Mouse (Mus musculus) T-helper 2 cell (primary cell): Measurements from ENCODE around the gene Hoxb8.

ENCODE experiments used
- in situ Hi-C: fragments of 300-600 bp; cut with MboI, MseI; formaldehyde crosslinking; loops from one replicate; pipeline ENCODE4 v1.15.1; 2025; ENCODE audit warnings: high pct_unique_total_duplicates

Gene Hoxb8

GRCm38 (mm10) chr11:96281855-96282570, at the start of gene Hoxb8:
Gene Hoxb8 (plus strand): TSS chr11:96281905.
- in situ Hi-C loops, result no loop called here

GRCm38 (mm10) chr11:96234906-96235305, 46.8 kb upstream of the Hoxb8 start:
- in situ Hi-C loops, result no loop called here

- in situ Hi-C loops, result loop anchor here (10.0 kb wide), 1 partner anchor 95 kb away; no protein-coding TSS in a partner anchor
Measured at GRCm38 (mm10) chr11:96240211-96240610, 41.5 kb upstream of the Hoxb8 start.

- in situ Hi-C loops, result no loop called here
Measured at GRCm38 (mm10) chr11:96250901-96251300, 30.8 kb upstream of the Hoxb8 start.

GRCm38 (mm10) chr11:96251480-96252031, 30.1 kb upstream of the Hoxb8 start:
- in situ Hi-C loops, result no loop called here

GRCm38 (mm10) chr11:96252541-96253120, 29.1 kb upstream of the Hoxb8 start:
- in situ Hi-C loops, result no loop called here

- in situ Hi-C loops, result no loop called here
Measured at GRCm38 (mm10) chr11:96254221-96254620, 27.5 kb upstream of the Hoxb8 start.

- in situ Hi-C loops, result no loop called here
Measured at GRCm38 (mm10) chr11:96255111-96255995, 26.4 kb upstream of the Hoxb8 start.

- in situ Hi-C loops, result no loop called here
Measured at GRCm38 (mm10) chr11:96255996-96256445, 25.7 kb upstream of the Hoxb8 start.

GRCm38 (mm10) chr11:96257141-96257540, 24.6 kb upstream of the Hoxb8 start:
- in situ Hi-C loops, result no loop called here

- in situ Hi-C loops, result no loop called here
Measured at GRCm38 (mm10) chr11:96259038-96259437, 22.7 kb upstream of the Hoxb8 start.

- in situ Hi-C loops, result no loop called here
Measured at GRCm38 (mm10) chr11:96259511-96259910, 22.2 kb upstream of the Hoxb8 start.

- in situ Hi-C loops, result no loop called here
Measured at GRCm38 (mm10) chr11:96260310-96260970, 21.3 kb upstream of the Hoxb8 start.

GRCm38 (mm10) chr11:96261323-96261890, 20.3 kb upstream of the Hoxb8 start:
- in situ Hi-C loops, result no loop called here

- in situ Hi-C loops, result no loop called here
Measured at GRCm38 (mm10) chr11:96262262-96262830, 19.4 kb upstream of the Hoxb8 start.

GRCm38 (mm10) chr11:96263636-96264389, 17.9 kb upstream of the Hoxb8 start:
- in situ Hi-C loops, result no loop called here

GRCm38 (mm10) chr11:96264390-96265020, 17.2 kb upstream of the Hoxb8 start:
- in situ Hi-C loops, result no loop called here

- in situ Hi-C loops, result no loop called here
Measured at GRCm38 (mm10) chr11:96265954-96266353, 15.8 kb upstream of the Hoxb8 start.
